Mouse (Mus musculus) kidney, adult 2 months (tissue): ENCODE results near the gene Sdk1. TPM values are rescaled to one million over a fixed set of nuclear protein-coding genes. Genes with fewer than 3 reads are reported as not detected.
A peak's percentile ranks its signal among the peaks of the same experiment; 100 is the strongest.

ENCODE experiments used
- DNase-seq: peaks from one replicate; pipeline ENCODE4 v3.0.0; 2021
- H3K27ac ChIP-seq: fragments of 200-500 bp; 2 replicates; pipeline ENCODE4 v1.5.1; 2012; ENCODE audit warnings: low read depth, low read length, control low read depth, inconsistent platforms; ENCODE audit not compliant: insufficient read depth
- H3K27me3 ChIP-seq: fragments of 200-500 bp; replicated peaks from 2 replicates; pipeline ENCODE4 v1.6.1; 2012; ENCODE audit warnings: mild to moderate bottlenecking, moderate library complexity, low read length, inconsistent platforms; ENCODE audit not compliant: control insufficient read depth, insufficient read depth
- H3K36me3 ChIP-seq: fragments of 200-500 bp; 2 replicates; pipeline ENCODE4 v1.6.1; 2012; ENCODE audit warnings: mild to moderate bottlenecking, moderate library complexity, low read length, inconsistent platforms; ENCODE audit not compliant: control insufficient read depth, insufficient read depth
- H3K4me1 ChIP-seq: fragments of 200-500 bp; 2 replicates; pipeline ENCODE4 v1.6.1; 2011; ENCODE audit warnings: low read length; ENCODE audit not compliant: control insufficient read depth, insufficient read depth
- H3K4me3 ChIP-seq: fragments of 200-500 bp; 2 replicates; pipeline ENCODE4 v1.5.1; 2011; ENCODE audit warnings: mild to moderate bottlenecking, low read depth, low read length, control low read depth; ENCODE audit not compliant: insufficient read depth
- CTCF ChIP-seq: fragments of 200-500 bp; conservative IDR thresholded peaks from 2 replicates; pipeline ENCODE4 v1.5.1; 2011; ENCODE audit warnings: low read depth, mild to moderate bottlenecking, control low read depth, low read length, moderate library complexity, mixed read lengths; ENCODE audit not compliant: insufficient read depth, insufficient read length
- POLR2A ChIP-seq: fragments of 200-500 bp; IDR thresholded peaks from one replicate; pipeline ENCODE4 v1.6.1; 2011; ENCODE audit warnings: low read depth, low read length, control low read depth
- WGBS: fragments of 180-500 bp; shearing (Covaris S2); methylation state at CpG from one replicate; pipeline ENCODE4 v1.1.7; 2018; 5-methylcytosine and 5-hydroxymethylcytosine counted together
- polyA plus RNA-seq: library from polyadenylated mRNA; depleted of rRNA; stranded (reverse); fragments of >200 nt; gene quantifications from 2 replicates; pipeline ENCODE4 v1.2.3, GENCODE M21; 2012

Sdk1 gene
- polyA plus RNA-seq, 1 experiment: 0.63 TPM

- no peak overlapping the region for H3K27ac ChIP-seq
- TF ChIP-seq CTCF (no peak), POLR2A (no peak)
- no peaks in the 10 kb centered on the region for H3K36me3 ChIP-seq
- H3K4me3 ChIP-seq: no peak overlapping the region
- H3K27me3 ChIP-seq: no peaks in the 10 kb centered on the region
- WGBS: 2% methylated on average over 10 of the region's 10 CpGs
- no peak for DNase-seq
- H3K4me1 ChIP-seq: no peaks in the 10 kb centered on the region
Measured at GRCm38 (mm10) chr5:141240441-141240840, 849 bp upstream of the Sdk1 start.

GRCm38 (mm10) chr5:141241645-141242284 lies 475 bp downstream of the Sdk1 start:
- H3K4me3 ChIP-seq: peak overlapping the region; percentile 67
- TF ChIP-seq CTCF (no peak), POLR2A (no peak)
- WGBS: 2% methylated on average over 79 of the region's 82 CpGs
- DNase-seq: no peak
- H3K27ac ChIP-seq: no peak overlapping the region
- H3K4me1 ChIP-seq: no peaks in the 10 kb centered on the region
- no peaks in the 10 kb centered on the region for H3K36me3 ChIP-seq
- no peaks in the 10 kb centered on the region for H3K27me3 ChIP-seq

- Histone ChIP-seq H3K27me3 (no peaks in the 10 kb centered on the region), H3K4me3 (peak overlapping the region; percentile 26), H3K4me1 (no peaks in the 10 kb centered on the region), H3K36me3 (no peaks in the 10 kb centered on the region), H3K27ac (no peak overlapping the region)
- TF ChIP-seq POLR2A: no peak
- TF ChIP-seq CTCF: no peak
- WGBS: 5% methylated on average over 33 of the region's 33 CpGs
- no peak for DNase-seq
Measured at GRCm38 (mm10) chr5:141243253-141243965, 2.1 kb downstream of the Sdk1 start.

- no peaks in the 10 kb centered on the region for H3K36me3 ChIP-seq
- WGBS: 86% methylated on average over 1 of the region's 1 CpGs
- DNase-seq: no peak
- H3K27ac ChIP-seq: no peak overlapping the region
- no peak overlapping the region for H3K4me3 ChIP-seq
- H3K27me3 ChIP-seq: no peaks in the 10 kb centered on the region
- TF ChIP-seq POLR2A (no peak), CTCF (no peak)
- H3K4me1 ChIP-seq: no peaks in the 10 kb centered on the region
Measured at GRCm38 (mm10) chr5:141264253-141264652, 23.0 kb downstream of the Sdk1 start.

GRCm38 (mm10) chr5:141277112-141277511 lies 35.8 kb downstream of the Sdk1 start:
- DNase-seq: no peak
- TF ChIP-seq POLR2A (no peak), CTCF (no peak)
- 78% methylated on average over 6 of the region's 6 CpGs for WGBS
- H3K27me3 ChIP-seq: no peaks in the 10 kb centered on the region
- H3K36me3 ChIP-seq: no peaks in the 10 kb centered on the region
- H3K4me3 ChIP-seq: no peak overlapping the region
- no peaks in the 10 kb centered on the region for H3K4me1 ChIP-seq
- no peak overlapping the region for H3K27ac ChIP-seq

GRCm38 (mm10) chr5:141281751-141282150 lies 40.5 kb downstream of the Sdk1 start:
- DNase-seq: no peak
- Histone ChIP-seq H3K27me3 (no peaks in the 10 kb centered on the region), H3K27ac (no peak overlapping the region), H3K4me1 (no peaks in the 10 kb centered on the region), H3K36me3 (no peaks in the 10 kb centered on the region), H3K4me3 (no peak overlapping the region)
- TF ChIP-seq CTCF: no peak
- TF ChIP-seq POLR2A: no peak
- 66% methylated on average over 2 of the region's 2 CpGs for WGBS

- Histone ChIP-seq H3K4me1 (no peaks in the 10 kb centered on the region), H3K4me3 (no peak overlapping the region), H3K27me3 (no peaks in the 10 kb centered on the region), H3K36me3 (no peaks in the 10 kb centered on the region), H3K27ac (no peak overlapping the region)
- TF ChIP-seq POLR2A (no peak), CTCF (no peak)
- no peak for DNase-seq
Measured at GRCm38 (mm10) chr5:141289611-141290010, 48.3 kb downstream of the Sdk1 start.
